Mouse (Mus musculus) testis, postnatal 10 days (tissue): ENCODE results near the gene Myl12a.
A peak's percentile ranks its signal among the peaks of the same experiment; 100 is the strongest.

Experiments used
- DNase-seq: peaks from one replicate; pipeline ENCODE4 v3.0.0; 2021; ENCODE audit warnings: low spot score

Gene Myl12a

GRCm38 (mm10) chr17:71010646-71011242 lies 8.1 kb upstream of the Myl12a start:
- no peak for DNase-seq

- DNase-seq = no peak
Measured at GRCm38 (mm10) chr17:71009751-71010150, 7.1 kb upstream of the Myl12a start.

GRCm38 (mm10) chr17:71008676-71009075 lies 6.0 kb upstream of the Myl12a start:
- DNase-seq = no peak

- DNase-seq = peak; percentile 27
Measured at GRCm38 (mm10) chr17:71006976-71007375, 4.3 kb upstream of the Myl12a start.

- peak; percentile 37 for DNase-seq
Measured at GRCm38 (mm10) chr17:71004186-71004960, 1.7 kb upstream of the Myl12a start.

GRCm38 (mm10) chr17:71003721-71004120 lies 1.0 kb upstream of the Myl12a start:
- DNase-seq = no peak

GRCm38 (mm10) chr17:71003112-71003511 lies 434 bp upstream of the Myl12a start:
- no peak for DNase-seq

- peak; percentile 100 for DNase-seq
Measured at GRCm38 (mm10) chr17:71002081-71002743, 466 bp downstream of the Myl12a start, which contains the start of gene Myom1. Gene Myom1 (plus strand): TSS chr17:71002633.

GRCm38 (mm10) chr17:71001699-71002080 lies 988 bp downstream of the Myl12a start:
- DNase-seq = peak; percentile 72

- DNase-seq = no peak
Measured at GRCm38 (mm10) chr17:71001067-71001466, 1.6 kb downstream of the Myl12a start.

- DNase-seq = no peak
Measured at GRCm38 (mm10) chr17:71000255-71000654, 2.4 kb downstream of the Myl12a start.

- DNase-seq = no peak
Measured at GRCm38 (mm10) chr17:70999187-70999586, 3.5 kb downstream of the Myl12a start.

GRCm38 (mm10) chr17:70998400-70998975 lies 4.2 kb downstream of the Myl12a start:
- DNase-seq = no peak

- DNase-seq = no peak
Measured at GRCm38 (mm10) chr17:70997836-70998235, 4.8 kb downstream of the Myl12a start.

GRCm38 (mm10) chr17:70995551-70995950 lies 7.1 kb downstream of the Myl12a start:
- no peak for DNase-seq

- no peak for DNase-seq
Measured at GRCm38 (mm10) chr17:70994671-70995070, 8.0 kb downstream of the Myl12a start.

- DNase-seq = no peak
Measured at GRCm38 (mm10) chr17:70993385-70993807, 9.3 kb downstream of the Myl12a start.

GRCm38 (mm10) chr17:70992662-70993061 lies 10.0 kb downstream of the Myl12a start:
- no peak for DNase-seq

GRCm38 (mm10) chr17:70991706-70992625 lies 10.7 kb downstream of the Myl12a start:
- DNase-seq = no peak

GRCm38 (mm10) chr17:70990403-70991303 lies 12.0 kb downstream of the Myl12a start:
- DNase-seq = peak; percentile 90
